Mouse (Mus musculus) splenic B cell, adult 2 months (primary cell): Measurements from ENCODE around the gene Polr3c.
"Not testable (repeated sequence)": the region's sequence is repeated elsewhere in the genome, so short reads cannot be mapped to it uniquely, and the experiment has no call there.

Experiments
- DNase-seq: peaks from one replicate; pipeline ENCODE4 v3.0.0-alpha.2; 2011; ENCODE audit warnings: low read depth, low spot score
- H3K27me3 ChIP-seq: 2 replicates; pipeline ENCODE4 v1.6.1; 2012; ENCODE audit warnings: mild to moderate bottlenecking, low read length, moderate library complexity, mixed read lengths; ENCODE audit not compliant: control insufficient read depth, poor library complexity, insufficient read depth, severe bottlenecking
- H3K36me3 ChIP-seq: 2 replicates; pipeline ENCODE4 v1.6.1; 2012; ENCODE audit warnings: mild to moderate bottlenecking, low read length, moderate library complexity, mixed read lengths; ENCODE audit not compliant: control insufficient read depth, poor library complexity, insufficient read depth, severe bottlenecking

Gene Polr3c

GRCm38 (mm10) chr3:96675690-96676089, 51.7 kb downstream of the Polr3c start:
- no peak for DNase-seq
- Histone ChIP-seq H3K36me3 (no peaks in the 10 kb centered on the region), H3K27me3 (no peaks in the 10 kb centered on the region)

GRCm38 (mm10) chr3:96675171-96675570, 52.3 kb downstream of the Polr3c start:
- H3K36me3 ChIP-seq = no peaks in the 10 kb centered on the region
- H3K27me3 ChIP-seq = no peaks in the 10 kb centered on the region
- DNase-seq = peak; percentile 45

- no peaks in the 10 kb centered on the region for H3K27me3 ChIP-seq
- no peak for DNase-seq
- H3K36me3 ChIP-seq = no peaks in the 10 kb centered on the region
These were observed 53.0 kb downstream of the Polr3c start for GRCm38 (mm10) chr3:96674442-96674841.

- no peak for DNase-seq
- Histone ChIP-seq H3K36me3 (no peaks in the 10 kb centered on the region), H3K27me3 (no peaks in the 10 kb centered on the region)
These were observed 53.9 kb downstream of the Polr3c start for GRCm38 (mm10) chr3:96673514-96673913.

GRCm38 (mm10) chr3:96671519-96671918, 55.9 kb downstream of the Polr3c start:
- Histone ChIP-seq H3K36me3 (no peaks in the 10 kb centered on the region), H3K27me3 (no peaks in the 10 kb centered on the region)
- no peak for DNase-seq

- H3K36me3 ChIP-seq = no peaks in the 10 kb centered on the region
- DNase-seq = peak; percentile 92
These were observed 57.5 kb downstream of the Polr3c start, which contains the start of gene Ankrd35 for GRCm38 (mm10) chr3:96669727-96670468. TSS of gene Ankrd35 (plus strand) at chr3:96670131.

GRCm38 (mm10) chr3:96668424-96669067, 58.9 kb downstream of the Polr3c start:
- Histone ChIP-seq H3K27me3 (no peaks in the 10 kb centered on the region), H3K36me3 (no peaks in the 10 kb centered on the region)
- no peak for DNase-seq

More at GRCm38 (mm10) chr3:96669727-96670468, 57.5 kb downstream of the Polr3c start, which contains the start of gene Ankrd35:
- no peaks in the 10 kb centered on the region for H3K27me3 ChIP-seq

GRCm38 (mm10) chr3:96667316-96667715, 60.1 kb downstream of the Polr3c start:
- no peaks in the 10 kb centered on the region for H3K27me3 ChIP-seq
- peak; percentile 62 for DNase-seq
- no peaks in the 10 kb centered on the region for H3K36me3 ChIP-seq

GRCm38 (mm10) chr3:96666916-96667315, 60.5 kb downstream of the Polr3c start:
- no peaks in the 10 kb centered on the region for H3K36me3 ChIP-seq
- DNase-seq = no peak
- H3K27me3 ChIP-seq = no peaks in the 10 kb centered on the region

- H3K27me3 ChIP-seq, DNase-seq, H3K36me3 ChIP-seq: not testable (repeated sequence)
These were observed 61.6 kb downstream of the Polr3c start for GRCm38 (mm10) chr3:96665732-96666363.

GRCm38 (mm10) chr3:96663432-96664239, 63.8 kb downstream of the Polr3c start:
- peak; percentile 72 for DNase-seq
- no peaks in the 10 kb centered on the region for H3K36me3 ChIP-seq
- no peaks in the 10 kb centered on the region for H3K27me3 ChIP-seq

GRCm38 (mm10) chr3:96662731-96663316, 64.6 kb downstream of the Polr3c start:
- no peak for DNase-seq
- H3K36me3 ChIP-seq = no peaks in the 10 kb centered on the region
- no peaks in the 10 kb centered on the region for H3K27me3 ChIP-seq
